Mouse (Mus musculus) kidney, postnatal 4 days (tissue): ENCODE measurements around the gene Zfp800.

Source experiments
- DNase-seq, 2 experiments: peaks; one replicate each; pipeline ENCODE4 v3.0.0; 2021; ENCODE audit warnings: mixed read lengths in 2 of 2

Zfp800 gene

GRCm38 (mm10) chr6:28397681-28398203, at the start of gene Zfp800:
Gene Zfp800, minus strand, starts transcription at chr6:28398005.
- DNase-seq, result peak; percentile 33 to 48

GRCm38 (mm10) chr6:28431538-28431855, 33.7 kb upstream of the Zfp800 start:
- no peak for DNase-seq

- no peak for DNase-seq
These were observed 33.2 kb upstream of the Zfp800 start for GRCm38 (mm10) chr6:28430795-28431537.

- DNase-seq, result no peak
These were observed 32.1 kb upstream of the Zfp800 start for GRCm38 (mm10) chr6:28429870-28430269.

- no peak for DNase-seq
These were observed 30.5 kb upstream of the Zfp800 start, which contains the start of gene Gcc1 for GRCm38 (mm10) chr6:28428290-28428689. Gene Gcc1, minus strand, starts transcription at chr6:28428390.

DNA sequence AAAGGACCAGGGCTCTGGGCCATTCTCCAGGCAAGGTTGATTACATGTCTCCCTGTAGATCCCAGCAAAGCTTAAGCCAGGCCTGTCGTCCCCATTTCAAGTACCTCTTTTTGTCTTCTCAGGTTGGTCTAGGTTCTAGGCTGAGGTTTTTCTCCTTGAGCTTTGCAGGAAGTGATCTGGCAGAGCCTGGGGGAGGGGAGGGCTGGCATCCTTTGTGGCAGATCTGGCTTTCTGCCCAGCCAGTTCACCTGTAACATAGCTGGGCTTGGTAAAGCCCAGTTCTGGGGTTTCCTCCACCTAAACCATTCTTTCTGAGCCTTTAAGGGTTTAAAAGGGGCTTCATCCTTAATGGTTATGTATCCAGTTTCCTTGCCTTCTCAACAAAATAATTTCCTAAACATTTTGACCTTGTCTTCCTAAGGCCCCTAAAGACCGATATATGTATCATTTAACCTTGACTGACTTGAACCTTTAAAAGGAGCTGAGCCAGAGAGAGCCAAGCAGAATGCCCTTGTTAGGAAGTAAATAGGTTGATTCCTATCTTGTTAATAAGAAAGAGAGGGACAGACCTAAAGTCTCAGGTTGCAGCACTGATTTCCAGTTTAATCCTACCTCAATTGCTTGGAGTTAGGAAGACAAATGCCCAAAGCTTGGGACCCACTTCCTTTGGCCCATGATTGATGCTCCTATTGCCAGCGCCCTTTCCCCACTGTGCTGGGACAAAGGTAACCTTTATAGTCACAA, 29.5 kb upstream of the Zfp800 start, which contains the start of gene Fscn3:
Gene Fscn3 (plus strand): TSS at position 694 of the 744 bp plus-strand sequence.
- peak in 1 of 2 experiments; percentile 53 for DNase-seq

GRCm38 (mm10) chr6:28425019-28425418, 27.2 kb upstream of the Zfp800 start:
- no peak for DNase-seq

- DNase-seq, result peak; percentile 62 to 76
These were observed 26.2 kb upstream of the Zfp800 start for GRCm38 (mm10) chr6:28423767-28424695.

GRCm38 (mm10) chr6:28423313-28423712, 25.5 kb upstream of the Zfp800 start, which contains the start of gene Arf5:
Gene Arf5, plus strand, starts transcription at chr6:28423560.
- peak; percentile 98 to 99 for DNase-seq

DNA sequence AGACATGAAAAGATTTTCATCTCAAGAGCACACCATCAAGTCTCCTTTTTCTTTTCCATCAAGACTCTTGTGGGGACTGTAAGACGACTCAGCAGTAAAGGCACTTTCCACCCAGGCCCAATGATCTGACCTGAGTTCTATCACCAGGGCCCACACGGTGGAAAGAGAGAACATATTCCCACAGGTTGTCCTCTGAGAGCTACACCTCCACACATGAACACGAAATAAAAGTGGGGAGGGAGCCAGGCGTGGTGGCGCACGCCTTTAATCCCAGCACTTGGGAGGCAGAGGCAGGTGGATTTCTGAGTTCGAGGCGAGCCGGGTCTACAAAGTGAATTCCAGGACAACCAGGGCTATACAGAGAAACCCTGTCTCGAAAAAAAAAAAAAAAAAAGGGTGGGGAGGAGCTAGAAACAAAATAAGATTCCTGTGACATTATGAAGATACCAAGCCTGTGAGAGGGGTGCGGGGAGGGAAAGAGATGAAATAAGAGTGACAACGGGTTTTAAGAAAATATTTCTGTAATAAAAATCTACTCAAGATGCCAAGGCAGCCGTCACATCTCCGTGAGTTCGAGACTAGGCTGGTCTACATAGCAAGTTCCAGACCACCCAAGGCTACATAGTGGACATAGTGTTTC, 25.0 kb upstream of the Zfp800 start:
- DNase-seq, result no peak

- peak; percentile 96 to 97 for DNase-seq
These were observed 23.7 kb upstream of the Zfp800 start for GRCm38 (mm10) chr6:28421469-28422000.

DNA sequence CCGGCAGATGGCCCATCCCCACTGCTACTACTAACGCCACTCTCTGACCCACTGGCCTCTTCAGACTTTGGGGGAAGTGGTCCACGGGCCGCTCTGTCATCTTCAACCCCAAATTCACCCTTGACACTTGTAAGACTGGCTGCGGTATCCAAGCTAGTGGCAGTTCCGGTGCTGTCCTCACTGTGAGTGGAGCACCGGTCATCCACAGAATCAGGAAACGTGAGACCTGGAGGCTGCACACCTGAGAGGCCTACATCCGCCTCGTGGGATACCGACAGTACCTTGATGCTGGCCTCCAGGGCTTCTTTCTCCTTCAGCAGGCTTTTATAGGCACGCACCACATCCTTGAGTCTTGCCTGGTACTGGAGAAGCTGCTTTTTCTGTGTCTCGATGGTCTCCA, 23.1 kb upstream of the Zfp800 start:
- DNase-seq, result peak in 1 of 2 experiments; percentile 25

DNA sequence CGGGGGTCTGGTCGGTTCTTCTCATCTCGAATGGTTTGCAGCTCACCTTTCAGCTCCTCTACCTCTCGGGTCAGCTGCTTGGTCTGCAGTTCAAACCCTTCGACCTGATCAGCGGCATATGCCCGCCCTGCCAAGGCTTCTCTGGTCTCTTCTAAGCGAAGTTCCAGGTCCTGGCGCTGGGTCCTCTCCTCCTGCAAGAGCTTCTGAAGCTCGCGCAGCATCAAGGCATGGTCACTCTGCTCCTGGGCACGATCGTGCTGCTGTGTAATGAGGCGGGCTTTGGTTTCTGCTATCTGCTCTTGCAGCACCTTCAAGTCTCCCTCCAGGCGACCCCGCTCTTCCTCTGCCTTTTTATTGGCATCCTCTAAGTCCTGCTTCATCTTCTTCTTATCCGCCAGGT, 22.6 kb upstream of the Zfp800 start:
- DNase-seq, result no peak

GRCm38 (mm10) chr6:28419673-28420072, 21.9 kb upstream of the Zfp800 start:
- no peak for DNase-seq

- peak; percentile 91 to 94 for DNase-seq
These were observed 20.6 kb upstream of the Zfp800 start for GRCm38 (mm10) chr6:28418449-28418848.

DNA sequence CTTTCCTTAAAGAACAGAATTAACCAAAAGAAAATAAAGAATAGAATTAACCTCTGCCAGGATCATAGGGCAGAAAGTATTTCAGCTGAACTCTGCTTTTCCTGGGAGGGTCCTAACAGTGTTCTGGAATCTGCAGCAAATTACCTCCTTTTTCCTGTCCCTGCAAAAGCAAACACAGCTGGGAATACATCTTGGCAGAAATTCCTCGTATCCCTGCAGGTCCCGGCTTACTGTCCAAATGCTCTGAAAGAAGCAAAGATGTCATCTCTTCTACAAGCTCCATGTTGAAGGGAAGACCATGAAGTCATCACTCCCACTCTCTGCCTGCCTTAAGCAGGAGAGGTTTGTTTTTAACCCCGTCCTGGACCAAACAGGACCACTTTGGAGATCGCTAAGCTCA, 19.2 kb upstream of the Zfp800 start:
- DNase-seq, result no peak

GRCm38 (mm10) chr6:28411236-28411635, 13.4 kb upstream of the Zfp800 start:
- no peak for DNase-seq

GRCm38 (mm10) chr6:28410053-28410452, 12.2 kb upstream of the Zfp800 start:
- DNase-seq, result peak in 1 of 2 experiments; percentile 45

DNA sequence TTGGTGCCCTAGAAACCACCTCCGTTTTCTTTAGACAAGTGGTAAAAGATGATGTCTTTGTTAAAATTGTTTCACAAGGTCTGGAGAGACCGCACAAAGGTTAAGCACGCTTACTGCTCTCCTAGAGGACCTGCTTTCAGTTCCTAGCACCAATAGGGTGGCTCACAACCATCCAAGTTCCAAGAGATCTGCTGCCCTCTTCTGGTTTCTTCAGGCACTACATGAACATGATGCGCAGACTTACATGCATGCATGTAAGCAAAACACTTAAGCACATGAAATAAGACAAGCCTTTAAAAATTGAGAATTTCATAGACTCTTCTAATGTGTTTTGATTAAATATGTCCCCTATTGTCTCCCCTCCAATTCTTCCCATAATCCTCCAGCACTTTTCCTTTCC, 2.0 kb upstream of the Zfp800 start:
- no peak for DNase-seq

GRCm38 (mm10) chr6:28398726-28399125, 921 bp upstream of the Zfp800 start:
- no peak for DNase-seq

DNA sequence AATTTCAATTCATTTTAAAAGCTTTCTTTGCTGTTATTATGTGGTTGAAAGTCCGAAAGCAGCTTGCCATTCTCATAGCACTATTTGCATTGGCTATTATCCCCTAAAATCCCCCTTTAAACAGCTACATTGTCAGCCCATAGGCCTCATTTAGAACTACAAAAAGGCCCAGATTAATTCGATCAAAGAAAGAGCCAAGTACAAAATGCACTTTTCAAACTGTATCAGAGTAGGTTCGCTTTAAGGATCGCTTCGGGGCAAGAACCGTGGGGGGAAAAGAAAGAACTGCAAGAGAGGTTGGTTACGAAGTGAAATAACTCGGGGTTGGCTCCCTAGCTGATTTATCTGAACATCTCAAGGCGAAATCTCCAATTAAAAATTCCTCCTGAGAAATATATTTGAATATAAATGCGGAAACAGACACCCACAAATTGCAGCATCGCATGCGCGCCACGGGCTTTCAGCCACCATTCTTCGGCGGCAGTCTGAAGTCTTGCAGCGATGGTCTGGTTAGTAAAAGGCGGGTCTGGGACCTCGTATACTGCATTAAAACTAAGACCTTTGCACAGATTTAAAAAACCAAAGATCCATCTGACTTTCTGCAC, 850 bp downstream of the Zfp800 start:
- DNase-seq, result peak; percentile 38 to 39
